Mouse (Mus musculus) frontal cortex, postnatal 10 days (tissue): ENCODE data around the gene Ctu2.

Experiments used
- DNase-seq, 2 experiments: peaks; one replicate each; pipeline ENCODE4 v3.0.0; 2022; ENCODE audit warnings: low spot score in 2 of 2, mixed read lengths in 1 of 2

The Ctu2 gene

GRCm38 (mm10) chr8:122475580-122476320 lies at the start of gene Ctu2, which contains the start of gene Rnf166:
Ctu2 (plus strand) TSS chr8:122476143.
Rnf166 (minus strand) TSS chr8:122476064.
- peak; percentile 82 to 92 for DNase-seq

DNA sequence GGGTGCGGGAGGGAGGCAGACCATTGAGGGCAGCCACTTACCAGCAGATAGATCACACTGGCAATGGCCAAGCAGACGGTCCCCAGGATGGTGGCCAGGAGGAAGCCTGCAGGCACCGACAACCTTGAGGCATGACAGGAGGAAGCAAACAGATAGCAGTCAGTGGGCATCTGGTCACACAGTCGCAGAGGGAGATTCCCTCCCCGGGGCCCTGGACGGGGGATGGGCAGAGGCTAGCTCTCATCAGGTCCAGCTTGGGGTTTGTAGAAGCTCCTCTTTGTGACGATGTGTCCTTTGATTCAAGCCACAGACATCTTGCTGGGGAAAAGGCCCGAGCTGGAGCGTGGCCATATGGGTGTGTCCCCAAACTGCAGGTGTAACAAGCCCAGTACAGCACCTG lies 49.8 kb upstream of the Ctu2 start:
- no peak for DNase-seq

DNA sequence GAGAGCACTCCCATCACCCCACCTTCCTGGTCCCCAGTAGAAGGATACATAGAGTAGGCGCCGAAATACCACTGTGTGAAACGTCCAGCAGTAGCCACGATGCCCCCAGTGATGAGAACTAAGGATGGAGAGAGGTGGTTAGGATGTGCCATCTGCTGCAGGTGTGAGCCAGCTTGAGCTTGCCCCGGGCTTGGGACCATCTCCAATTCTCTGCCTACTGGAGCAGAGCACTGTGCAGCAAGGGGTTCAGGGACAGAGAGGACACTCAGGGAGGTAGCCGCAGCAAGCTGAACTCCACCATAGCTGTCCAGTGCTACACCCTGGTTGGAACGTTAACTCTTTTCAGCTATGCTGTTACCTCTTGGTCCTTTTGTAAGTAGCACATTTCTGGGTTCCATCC lies 48.3 kb upstream of the Ctu2 start:
- DNase-seq = no peak

GRCm38 (mm10) chr8:122428163-122428562 lies 47.8 kb upstream of the Ctu2 start:
- no peak for DNase-seq

DNA sequence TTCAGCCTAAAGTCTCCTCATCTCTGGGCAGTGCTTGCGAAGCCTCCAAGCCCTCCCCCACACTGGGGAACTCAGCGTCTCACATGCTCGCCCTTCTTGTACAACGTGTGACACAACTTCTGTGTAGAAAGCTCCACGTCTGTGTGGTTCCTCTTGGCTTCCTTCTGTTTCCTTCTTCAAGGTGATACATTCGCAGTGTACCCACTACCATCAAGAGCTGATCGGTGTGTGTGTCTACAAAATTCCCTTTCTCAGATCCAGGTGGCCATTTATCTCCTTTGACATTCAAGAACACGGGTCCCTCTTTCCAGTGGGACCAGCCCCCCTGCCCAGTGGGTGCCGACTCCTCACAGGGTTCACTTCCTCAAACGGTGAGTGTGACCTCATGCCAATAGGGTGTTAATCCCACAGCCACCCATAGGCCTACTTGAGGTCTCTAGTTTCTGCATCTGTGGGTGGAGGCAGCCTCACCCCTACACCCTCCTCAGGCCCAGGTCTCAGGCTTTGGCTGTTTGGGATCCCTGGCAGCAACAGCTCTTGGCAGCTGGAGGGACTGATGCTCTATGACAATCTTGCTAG lies 45.8 kb upstream of the Ctu2 start:
- no peak for DNase-seq

GRCm38 (mm10) chr8:122430646-122431045 lies 45.3 kb upstream of the Ctu2 start:
- no peak for DNase-seq

GRCm38 (mm10) chr8:122431694-122432442 lies 44.1 kb upstream of the Ctu2 start:
- no peak for DNase-seq

- no peak for DNase-seq
Measured at GRCm38 (mm10) chr8:122432443-122433268, 43.3 kb upstream of the Ctu2 start, which contains the start of gene Cyba. Cyba (minus strand) TSS chr8:122432930.

GRCm38 (mm10) chr8:122433269-122433905 lies 42.6 kb upstream of the Ctu2 start:
- no peak for DNase-seq

DNA sequence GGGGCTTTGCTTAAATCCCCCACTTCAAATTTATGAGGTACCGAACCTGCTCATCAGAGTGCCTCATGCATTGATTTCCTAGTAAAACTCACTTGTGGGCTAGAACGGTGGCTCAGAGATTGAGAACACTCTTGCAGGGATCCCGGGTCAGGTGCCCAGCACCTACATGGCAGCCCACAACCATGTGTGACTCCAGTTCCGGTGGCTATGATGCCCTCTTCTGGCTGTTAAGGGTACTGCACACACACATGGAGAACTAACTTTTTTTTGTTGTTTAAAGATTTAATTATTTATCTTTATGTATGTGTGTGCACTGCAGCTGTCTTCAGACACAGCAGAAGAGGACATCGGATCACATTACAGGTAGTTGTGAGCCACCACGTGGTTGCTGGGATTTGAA lies 40.6 kb upstream of the Ctu2 start:
- no peak for DNase-seq

DNA sequence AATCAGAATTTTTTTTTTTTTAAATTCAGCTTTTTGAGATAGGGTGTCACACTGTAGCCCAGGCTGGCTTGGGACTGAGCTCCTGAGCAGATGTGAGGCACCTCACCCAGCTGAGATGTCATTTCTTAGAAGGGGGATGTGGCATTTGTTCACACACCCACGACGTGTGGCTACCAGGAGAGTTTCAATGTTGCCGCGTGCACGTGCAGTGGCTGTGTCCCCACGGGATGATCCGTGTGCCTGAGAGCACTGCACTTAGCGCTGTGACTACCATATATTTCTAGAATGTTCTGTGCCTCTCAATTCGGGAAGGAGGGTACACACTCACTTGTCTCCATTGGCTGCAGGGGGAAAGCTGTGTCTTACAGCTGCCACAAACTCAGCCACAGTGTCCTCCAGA lies 39.8 kb upstream of the Ctu2 start:
- no peak for DNase-seq

DNA sequence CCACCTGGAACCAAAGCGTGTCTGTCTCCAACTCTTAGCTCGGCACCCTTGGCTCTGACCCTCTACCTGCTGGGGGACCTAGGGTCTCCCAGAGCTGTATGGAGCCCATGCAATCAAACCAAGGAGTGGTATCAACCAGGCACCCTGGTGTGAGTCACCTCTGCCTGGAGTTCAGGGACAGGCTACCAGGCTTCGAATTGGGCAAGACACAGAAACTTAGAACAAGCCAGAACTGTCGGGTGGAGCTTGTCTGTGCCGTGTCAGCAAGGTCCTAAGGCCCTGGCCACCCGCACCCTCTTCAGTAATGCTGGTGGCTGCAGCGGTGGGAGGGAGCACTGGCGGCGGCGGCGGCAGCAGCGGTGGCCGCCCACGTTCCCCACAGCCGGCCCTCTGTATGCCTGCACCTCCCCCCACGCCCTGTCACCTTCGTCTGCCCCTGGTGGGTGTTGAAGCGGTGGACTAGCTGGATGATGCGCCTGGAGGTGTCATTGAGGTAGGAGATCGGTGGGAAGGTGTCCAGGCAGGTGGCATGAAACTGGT lies 39.3 kb upstream of the Ctu2 start:
- DNase-seq = no peak

DNA sequence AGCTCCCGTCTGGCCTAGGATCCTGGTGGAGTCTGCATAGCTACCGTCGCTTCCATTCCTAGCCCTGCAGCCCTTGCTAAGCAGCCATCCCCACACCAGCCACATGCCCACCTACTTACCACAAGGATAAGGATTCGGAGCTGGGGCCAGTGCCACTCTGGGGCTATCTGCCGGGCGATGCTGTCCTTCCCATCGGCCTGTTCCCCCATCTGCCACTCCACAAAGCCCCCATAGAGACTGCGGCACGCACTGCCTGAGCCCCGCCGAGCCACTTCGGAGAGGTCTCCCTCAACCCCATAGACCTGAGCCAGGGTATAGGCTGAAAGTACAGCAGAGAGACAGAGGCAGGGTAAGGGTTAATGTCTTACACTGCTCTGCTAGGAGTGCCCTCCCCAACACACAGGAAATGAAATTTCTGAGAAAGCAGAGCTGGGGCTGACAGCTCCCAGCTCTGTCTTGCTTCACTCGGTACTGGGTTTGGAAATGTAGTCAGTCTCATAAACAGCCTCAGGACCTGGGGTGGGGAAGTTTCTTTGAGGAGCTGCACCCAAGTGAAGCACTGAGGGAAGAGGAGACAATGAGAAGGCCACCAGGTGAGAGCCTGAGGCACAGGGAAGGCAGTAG lies 38.1 kb upstream of the Ctu2 start:
- no peak for DNase-seq

- DNase-seq = no peak
Measured at GRCm38 (mm10) chr8:122439336-122439735, 36.6 kb upstream of the Ctu2 start.

GRCm38 (mm10) chr8:122441326-122441725 lies 34.6 kb upstream of the Ctu2 start:
- no peak for DNase-seq

DNA sequence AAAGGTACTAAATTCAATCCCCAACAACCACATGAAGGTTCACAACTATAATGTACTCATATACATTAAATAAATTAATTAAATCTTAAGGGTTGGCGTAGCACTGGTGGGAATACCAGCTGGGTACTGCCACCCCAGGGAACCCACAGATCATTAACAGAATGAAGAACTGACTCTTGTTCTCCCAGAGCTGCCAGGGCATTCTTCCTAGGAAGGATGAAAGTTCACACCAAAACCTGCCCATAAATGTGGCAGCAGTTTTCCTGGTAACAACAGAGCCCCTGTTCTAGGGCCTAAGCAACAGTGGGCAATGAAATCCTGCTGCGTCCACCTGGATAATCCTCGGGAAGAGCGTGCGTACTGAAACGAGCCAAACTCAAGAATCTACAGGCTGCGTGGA lies 33.6 kb upstream of the Ctu2 start:
- DNase-seq = no peak

DNA sequence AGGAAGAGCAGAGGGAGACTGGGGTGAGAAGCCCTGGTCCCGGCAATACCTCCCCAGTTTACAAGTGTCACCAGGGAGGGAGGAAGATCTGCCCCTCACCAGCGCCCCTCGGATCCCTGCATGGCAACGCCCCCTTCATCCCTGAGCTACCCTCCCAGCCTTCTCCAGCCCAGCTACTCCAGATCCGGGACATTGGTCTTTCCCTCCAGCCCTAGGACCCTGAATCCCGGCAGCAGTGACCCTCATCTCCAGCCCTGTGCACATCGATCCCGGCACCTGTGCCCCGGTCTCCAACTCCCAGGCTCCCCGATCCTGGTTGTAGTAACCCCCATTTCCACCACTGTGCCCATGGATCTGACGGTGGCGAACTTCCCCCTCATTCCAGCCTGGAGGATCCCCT lies 33.2 kb upstream of the Ctu2 start:
- DNase-seq = no peak

GRCm38 (mm10) chr8:122443262-122444006 lies 32.5 kb upstream of the Ctu2 start, which contains the start of gene Mvd:
Mvd (minus strand) TSS chr8:122443422.
- peak; percentile 99 to 100 for DNase-seq

GRCm38 (mm10) chr8:122444058-122444748 lies 31.7 kb upstream of the Ctu2 start:
- DNase-seq = peak; percentile 74 to 79
